Mouse (Mus musculus) lung, postnatal 4 days (tissue): ENCODE results near the gene Ppef1.
"Not testable (repeated sequence)": the region's sequence is repeated elsewhere in the genome, so short reads cannot be mapped to it uniquely, and the experiment has no call there.

Experiments
- DNase-seq, 2 experiments: peaks; one replicate each; pipeline ENCODE4 v3.0.0; 2021

Gene Ppef1

GRCm38 (mm10) chrX:160735650-160736049 is at the start of gene Ppef1:
Gene Ppef1, minus strand, starts transcription at chrX:160735765.
- DNase-seq = no peak

GRCm38 (mm10) chrX:160782276-160782675 is 46.7 kb upstream of the Ppef1 start:
- no peak for DNase-seq

- no peak for DNase-seq
Observed at GRCm38 (mm10) chrX:160773033-160773432, 37.5 kb upstream of the Ppef1 start.

GRCm38 (mm10) chrX:160769622-160770021 is 34.1 kb upstream of the Ppef1 start:
- not testable (repeated sequence) for DNase-seq

GRCm38 (mm10) chrX:160767713-160768112 is 32.1 kb upstream of the Ppef1 start, which contains the start of gene Rs1:
Gene Rs1, plus strand, starts transcription at chrX:160768013.
- no peak for DNase-seq

- peak in 1 of 2 experiments; percentile 58 for DNase-seq
Observed at GRCm38 (mm10) chrX:160766233-160766616, 30.7 kb upstream of the Ppef1 start.

GRCm38 (mm10) chrX:160765389-160766232 is 30.0 kb upstream of the Ppef1 start:
- DNase-seq = peak; percentile 88 to 93

GRCm38 (mm10) chrX:160750808-160751207 is 15.2 kb upstream of the Ppef1 start:
- DNase-seq = no peak

- no peak for DNase-seq
Observed at GRCm38 (mm10) chrX:160748653-160749052, 13.1 kb upstream of the Ppef1 start.

- no peak for DNase-seq
Observed at GRCm38 (mm10) chrX:160745399-160745798, 9.8 kb upstream of the Ppef1 start.

- DNase-seq = no peak
Observed at GRCm38 (mm10) chrX:160699171-160699570, 36.4 kb downstream of the Ppef1 start.

GRCm38 (mm10) chrX:160691559-160691958 is 44.0 kb downstream of the Ppef1 start:
- no peak for DNase-seq

- DNase-seq = no peak
Observed at GRCm38 (mm10) chrX:160690094-160690493, 45.5 kb downstream of the Ppef1 start.

- DNase-seq = no peak
Observed at GRCm38 (mm10) chrX:160669992-160670391, 65.6 kb downstream of the Ppef1 start.

- DNase-seq = no peak
Observed at GRCm38 (mm10) chrX:160610882-160611644, 124.5 kb downstream of the Ppef1 start.

GRCm38 (mm10) chrX:160610482-160610881 is 125.1 kb downstream of the Ppef1 start:
- no peak for DNase-seq

- DNase-seq = peak; percentile 30 to 36
Observed at GRCm38 (mm10) chrX:160609849-160610248, 125.7 kb downstream of the Ppef1 start.

GRCm38 (mm10) chrX:160603981-160604541 is 131.5 kb downstream of the Ppef1 start:
- DNase-seq = no peak

GRCm38 (mm10) chrX:160603316-160603715 is 132.2 kb downstream of the Ppef1 start:
- no peak for DNase-seq

- DNase-seq = no peak
Observed at GRCm38 (mm10) chrX:160602770-160603169, 132.8 kb downstream of the Ppef1 start.

GRCm38 (mm10) chrX:160601053-160601452 is 134.5 kb downstream of the Ppef1 start:
- DNase-seq = peak; percentile 26 to 30

GRCm38 (mm10) chrX:160598562-160599458 is 136.8 kb downstream of the Ppef1 start:
- peak; percentile 48 to 80 for DNase-seq
